Mouse (Mus musculus) myocyte (in vitro differentiated cells): ENCODE measurements around the gene Castor2.

Experiments used
- MAX ChIP-seq: IDR thresholded peaks from one replicate; pipeline ENCODE4 v1.6.1; 2011; ENCODE audit warnings: low read depth, mild to moderate bottlenecking, control low read depth
- MYOD1 ChIP-seq, 3 experiments: IDR thresholded peaks; one replicate each; pipeline ENCODE4 v1.6.1; 2011; ENCODE audit warnings: control low read depth in 2 of 3, low read depth in 2 of 3, mild to moderate bottlenecking in 2 of 3, moderate library complexity in 1 of 3; ENCODE audit not compliant: insufficient read length in 2 of 3, control insufficient read depth in 1 of 3
- MYOG ChIP-seq, 3 experiments: IDR thresholded peaks; one replicate each; pipeline ENCODE4 v1.6.1; 2011; ENCODE audit warnings: control low read depth in 2 of 3, low read depth in 2 of 3, mild to moderate bottlenecking in 2 of 3; ENCODE audit not compliant: insufficient read length in 2 of 3, control insufficient read depth in 1 of 3, insufficient read depth in 1 of 3
- POLR2A ChIP-seq: IDR thresholded peaks from one replicate; pipeline ENCODE4 v1.6.1; 2011; ENCODE audit warnings: low read depth, mild to moderate bottlenecking, control low read depth, moderate library complexity; ENCODE audit not compliant: insufficient read length
- USF1 ChIP-seq: IDR thresholded peaks from one replicate; pipeline ENCODE4 v1.6.1; 2011; ENCODE audit warnings: low read depth, mild to moderate bottlenecking, control low read depth, moderate library complexity

DNA sequence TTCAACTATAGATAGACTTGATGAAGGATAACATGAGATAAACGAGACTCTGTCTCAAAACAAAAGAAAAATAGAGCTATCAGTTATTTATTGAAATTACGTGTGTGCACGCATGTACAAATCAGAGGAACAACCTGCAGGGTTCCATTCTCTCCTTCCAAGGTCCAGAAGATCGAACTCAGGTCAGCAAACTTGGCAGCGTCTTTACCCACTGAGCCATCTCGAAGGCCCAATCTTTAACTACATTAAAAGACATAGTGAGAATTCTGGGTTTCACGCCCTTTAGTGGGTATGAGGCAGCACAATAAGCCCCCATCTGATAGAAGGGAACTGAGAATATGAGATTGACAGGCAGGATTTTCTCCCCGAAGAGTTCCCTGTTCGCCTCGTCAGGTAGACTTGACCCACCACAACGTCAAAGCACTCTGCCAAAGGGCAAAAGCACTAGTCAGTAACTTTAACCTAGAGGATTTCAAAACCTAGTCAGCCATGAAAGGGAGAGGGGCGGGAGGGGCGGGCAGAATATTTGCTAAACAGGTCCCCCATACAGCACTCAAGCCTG lies 1.1 kb upstream of the Castor2 start:
- TF ChIP-seq MYOG (IDR thresholded peaks at IDR 0.05; ENCODE audit: control insufficient read depth in 1 of 3, insufficient read depth in 1 of 3, insufficient read length in 2 of 3, low read depth in 2 of 3), result no peak
- no peak for TF ChIP-seq USF1
- no peak for TF ChIP-seq POLR2A
- TF ChIP-seq MAX, result no peak
- TF ChIP-seq MYOD1 (IDR thresholded peaks at IDR 0.05; ENCODE audit: control insufficient read depth in 1 of 3, insufficient read length in 2 of 3, low read depth in 2 of 3), result no peak
